Mouse (Mus musculus): ENCODE results near the gene Ciao2a. TPM values are rescaled to one million over a fixed set of nuclear protein-coding genes. Genes with fewer than 3 reads are reported as not detected.

The Ciao2a gene
- total and polyA plus RNA-seq, 3 experiments: 30.0 to 270 (median 176) TPM

DNA sequence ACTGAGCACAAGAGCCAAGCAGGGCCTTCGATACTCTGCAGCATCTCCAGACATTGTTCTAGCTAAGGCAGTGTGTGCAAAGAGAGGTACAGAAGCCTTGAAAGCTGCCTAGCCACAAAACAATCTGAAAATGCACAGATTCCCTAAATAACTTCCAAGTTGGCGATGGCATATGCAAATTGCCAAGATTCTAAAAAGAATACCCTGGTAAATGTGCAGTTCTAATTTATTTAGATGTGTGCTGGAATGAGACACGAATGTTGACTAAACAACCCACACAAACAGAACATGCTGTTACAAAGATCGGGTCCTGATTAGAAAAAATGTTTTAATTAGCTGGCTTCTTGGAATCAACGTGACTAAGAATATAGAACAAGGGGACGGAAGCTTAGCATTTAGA, 23.7 kb upstream of the Ciao2a start:
- Histone ChIP-seq H3K4me1 (ENCODE audit: insufficient read depth, low read depth, low read length) (peaks cover 20% of the 10 kb centered on the region), H3K9me3 (replicated peaks) (no peaks in the 10 kb centered on the region), H3K27me3 (ENCODE audit: insufficient read depth, low read length) (no peaks in the 10 kb centered on the region), H3K36me3 (replicated peaks) (peaks cover 94% of the 10 kb centered on the region), H3K4me3 (ENCODE audit: low read depth, low read length) (no peak overlapping the region)
- no peak for DNase-seq (ENCODE audit: low spot score)
- TF ChIP-seq POLR2AphosphoS5 (IDR thresholded peaks at IDR 0.05; ENCODE audit: insufficient replicate concordance, low read depth, low read length) (no peak), GATA2 (IDR thresholded peaks at IDR 0.05; ENCODE audit: borderline replicate concordance, low read depth, low read length) (no peak), CTCF (IDR thresholded peaks at IDR 0.05; ENCODE audit: low read depth, low read length) (no peak), TAL1 (conservative IDR thresholded peaks at IDR 0.05; ENCODE audit: low read depth, low read length) (no peak), GATA1 (IDR thresholded peaks at IDR 0.05; ENCODE audit: borderline replicate concordance, low read length) (no peak)
- ATAC-seq (ENCODE audit: extremely low read depth, insufficient number of reproducible peaks, low FRiP score, poor library complexity, severe bottlenecking): no peak

DNA sequence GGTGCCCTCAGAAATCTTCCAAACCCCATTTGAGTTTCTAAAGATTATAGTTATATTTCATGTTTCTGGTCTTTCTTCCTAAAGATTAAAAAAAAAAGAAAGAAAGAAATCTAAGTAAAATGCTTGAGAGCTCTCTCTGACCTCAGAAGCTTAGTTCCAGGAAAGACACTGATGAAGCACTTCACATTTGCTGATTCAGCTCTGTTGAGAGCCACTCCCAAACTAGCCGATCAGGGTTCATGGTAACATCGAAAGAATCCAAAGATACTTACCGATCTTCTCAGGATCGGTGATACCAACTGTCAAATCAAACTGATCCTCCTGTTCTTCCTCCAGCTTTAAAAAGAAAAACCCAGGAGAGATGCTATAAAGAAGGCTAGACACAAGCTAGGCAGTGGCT, 21.8 kb upstream of the Ciao2a start:
- ATAC-seq (ENCODE audit: extremely low read depth, insufficient number of reproducible peaks, low FRiP score, poor library complexity, severe bottlenecking): no peak

DNA sequence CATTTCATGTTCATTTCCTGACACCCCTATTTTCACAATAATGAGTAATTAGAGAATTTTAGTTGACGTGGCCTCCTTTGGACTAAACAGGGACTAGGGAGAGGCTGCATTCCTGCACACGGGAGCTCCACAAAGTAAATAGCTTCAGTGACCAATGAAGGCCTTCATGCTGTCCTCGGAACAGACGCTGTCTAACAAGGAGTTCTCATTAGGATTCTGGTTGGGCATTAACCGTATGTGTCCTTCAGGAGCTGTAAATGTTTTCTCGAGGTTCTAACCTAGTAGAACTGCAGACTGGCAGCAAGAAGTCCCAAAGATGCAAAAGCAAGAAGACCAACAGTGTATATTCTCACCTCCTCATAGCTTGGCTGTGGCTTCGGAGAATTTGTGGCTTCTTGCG, 21.2 kb upstream of the Ciao2a start:
- no peak for TF ChIP-seq CTCF (IDR thresholded peaks at IDR 0.05; ENCODE audit: low read depth, low read length)
- no peak for TF ChIP-seq GATA1 (IDR thresholded peaks at IDR 0.05; ENCODE audit: borderline replicate concordance, low read length)
- no peak for TF ChIP-seq GATA2 (IDR thresholded peaks at IDR 0.05; ENCODE audit: borderline replicate concordance, low read depth, low read length)
- no peak for TF ChIP-seq TAL1 (conservative IDR thresholded peaks at IDR 0.05; ENCODE audit: low read depth, low read length)
- no peak for TF ChIP-seq POLR2AphosphoS5 (IDR thresholded peaks at IDR 0.05; ENCODE audit: insufficient replicate concordance, low read depth, low read length)
- no peaks in the 10 kb centered on the region for H3K9me3 ChIP-seq (replicated peaks)
- DNase-seq (ENCODE audit: low spot score) (no peak), ATAC-seq (ENCODE audit: extremely low read depth, insufficient number of reproducible peaks, low FRiP score, poor library complexity, severe bottlenecking) (no peak)
- peaks cover 20% of the 10 kb centered on the region for H3K4me1 ChIP-seq (ENCODE audit: insufficient read depth, low read depth, low read length)
- H3K27me3 ChIP-seq (ENCODE audit: insufficient read depth, low read length): no peaks in the 10 kb centered on the region
- H3K36me3 ChIP-seq (replicated peaks): peaks cover 95% of the 10 kb centered on the region
- H3K4me3 ChIP-seq (ENCODE audit: low read depth, low read length): no peak overlapping the region

More for the DNA sequence above, 21.8 kb upstream of the Ciao2a start:
- Histone ChIP-seq H3K4me1 (ENCODE audit: insufficient read depth, low read depth, low read length) (peaks cover 20% of the 10 kb centered on the region), H3K27me3 (ENCODE audit: insufficient read depth, low read length) (no peaks in the 10 kb centered on the region), H3K9me3 (replicated peaks) (no peaks in the 10 kb centered on the region), H3K4me3 (ENCODE audit: low read depth, low read length) (no peak overlapping the region), H3K36me3 (replicated peaks) (peaks cover 95% of the 10 kb centered on the region)
- no peak for DNase-seq (ENCODE audit: low spot score)
- TF ChIP-seq GATA1 (IDR thresholded peaks at IDR 0.05; ENCODE audit: borderline replicate concordance, low read length) (no peak), CTCF (IDR thresholded peaks at IDR 0.05; ENCODE audit: low read depth, low read length) (no peak), TAL1 (conservative IDR thresholded peaks at IDR 0.05; ENCODE audit: low read depth, low read length) (no peak), POLR2AphosphoS5 (IDR thresholded peaks at IDR 0.05; ENCODE audit: insufficient replicate concordance, low read depth, low read length) (no peak), GATA2 (IDR thresholded peaks at IDR 0.05; ENCODE audit: borderline replicate concordance, low read depth, low read length) (no peak)

DNA sequence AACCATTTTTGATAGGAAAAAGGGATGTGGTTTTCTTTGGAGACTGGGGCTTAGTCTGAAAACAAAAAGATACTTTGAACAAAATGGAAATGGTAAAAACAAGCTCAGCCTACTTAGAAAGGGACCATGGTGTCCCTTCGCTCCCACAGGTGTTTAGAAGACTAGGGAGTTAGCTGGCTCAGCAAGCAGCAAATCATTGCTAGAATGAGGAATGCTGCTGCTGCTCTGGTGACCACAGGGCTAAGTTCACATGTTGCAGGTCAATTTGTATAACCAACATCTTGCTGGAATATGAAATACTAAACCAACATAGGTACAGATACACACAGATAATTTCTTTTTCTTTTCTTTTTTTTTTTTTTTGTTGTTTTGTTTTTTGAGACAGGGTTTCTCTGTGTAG, 16.8 kb upstream of the Ciao2a start:
- Histone ChIP-seq H3K36me3 (replicated peaks) (peaks cover 89% of the 10 kb centered on the region), H3K9me3 (replicated peaks) (no peaks in the 10 kb centered on the region), H3K4me3 (ENCODE audit: low read depth, low read length) (no peak overlapping the region), H3K27me3 (ENCODE audit: insufficient read depth, low read length) (no peaks in the 10 kb centered on the region), H3K4me1 (ENCODE audit: insufficient read depth, low read depth, low read length) (peaks cover 14% of the 10 kb centered on the region)
- DNase-seq (ENCODE audit: low spot score) (no peak), ATAC-seq (ENCODE audit: extremely low read depth, insufficient number of reproducible peaks, low FRiP score, poor library complexity, severe bottlenecking) (no peak)
- TF ChIP-seq GATA1 (IDR thresholded peaks at IDR 0.05; ENCODE audit: borderline replicate concordance, low read length): no peak
- TF ChIP-seq TAL1 (conservative IDR thresholded peaks at IDR 0.05; ENCODE audit: low read depth, low read length): no peak
- no peak for TF ChIP-seq GATA2 (IDR thresholded peaks at IDR 0.05; ENCODE audit: borderline replicate concordance, low read depth, low read length)
- no peak for TF ChIP-seq POLR2AphosphoS5 (IDR thresholded peaks at IDR 0.05; ENCODE audit: insufficient replicate concordance, low read depth, low read length)
- TF ChIP-seq CTCF (IDR thresholded peaks at IDR 0.05; ENCODE audit: low read depth, low read length): no peak

DNA sequence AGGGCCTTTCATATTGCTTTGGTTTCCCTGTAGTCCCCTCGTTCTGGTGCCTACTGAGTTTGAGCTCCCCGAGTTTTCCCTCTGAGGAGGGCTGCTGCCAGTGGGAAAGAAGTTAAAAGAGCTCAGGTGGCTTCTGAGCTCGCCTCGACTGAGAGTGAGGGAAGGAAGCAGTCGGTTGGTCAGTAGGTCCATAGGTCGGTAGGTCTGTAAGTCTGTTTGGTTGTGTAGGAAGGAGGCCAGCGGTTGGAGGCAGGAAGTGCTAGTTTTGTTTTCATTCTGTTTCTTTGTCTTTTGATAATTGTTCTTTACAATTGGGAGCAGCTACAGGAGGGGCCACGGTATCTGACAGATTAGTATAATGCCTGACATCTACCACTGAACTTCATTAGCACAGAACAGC, 16.3 kb upstream of the Ciao2a start:
- H3K4me3 ChIP-seq (ENCODE audit: low read depth, low read length): no peak overlapping the region
- DNase-seq (ENCODE audit: low spot score): no peak
- H3K27me3 ChIP-seq (ENCODE audit: insufficient read depth, low read length): no peaks in the 10 kb centered on the region
- no peak for TF ChIP-seq CTCF (IDR thresholded peaks at IDR 0.05; ENCODE audit: low read depth, low read length)
- TF ChIP-seq GATA1 (IDR thresholded peaks at IDR 0.05; ENCODE audit: borderline replicate concordance, low read length): no peak
- TF ChIP-seq TAL1 (conservative IDR thresholded peaks at IDR 0.05; ENCODE audit: low read depth, low read length): no peak
- no peak for TF ChIP-seq POLR2AphosphoS5 (IDR thresholded peaks at IDR 0.05; ENCODE audit: insufficient replicate concordance, low read depth, low read length)
- TF ChIP-seq GATA2 (IDR thresholded peaks at IDR 0.05; ENCODE audit: borderline replicate concordance, low read depth, low read length): no peak
- peaks cover 11% of the 10 kb centered on the region for H3K4me1 ChIP-seq (ENCODE audit: insufficient read depth, low read depth, low read length)
- no peak for ATAC-seq (ENCODE audit: extremely low read depth, insufficient number of reproducible peaks, low FRiP score, poor library complexity, severe bottlenecking)
- H3K36me3 ChIP-seq (replicated peaks): peaks cover 89% of the 10 kb centered on the region
- H3K9me3 ChIP-seq (replicated peaks): no peaks in the 10 kb centered on the region

DNA sequence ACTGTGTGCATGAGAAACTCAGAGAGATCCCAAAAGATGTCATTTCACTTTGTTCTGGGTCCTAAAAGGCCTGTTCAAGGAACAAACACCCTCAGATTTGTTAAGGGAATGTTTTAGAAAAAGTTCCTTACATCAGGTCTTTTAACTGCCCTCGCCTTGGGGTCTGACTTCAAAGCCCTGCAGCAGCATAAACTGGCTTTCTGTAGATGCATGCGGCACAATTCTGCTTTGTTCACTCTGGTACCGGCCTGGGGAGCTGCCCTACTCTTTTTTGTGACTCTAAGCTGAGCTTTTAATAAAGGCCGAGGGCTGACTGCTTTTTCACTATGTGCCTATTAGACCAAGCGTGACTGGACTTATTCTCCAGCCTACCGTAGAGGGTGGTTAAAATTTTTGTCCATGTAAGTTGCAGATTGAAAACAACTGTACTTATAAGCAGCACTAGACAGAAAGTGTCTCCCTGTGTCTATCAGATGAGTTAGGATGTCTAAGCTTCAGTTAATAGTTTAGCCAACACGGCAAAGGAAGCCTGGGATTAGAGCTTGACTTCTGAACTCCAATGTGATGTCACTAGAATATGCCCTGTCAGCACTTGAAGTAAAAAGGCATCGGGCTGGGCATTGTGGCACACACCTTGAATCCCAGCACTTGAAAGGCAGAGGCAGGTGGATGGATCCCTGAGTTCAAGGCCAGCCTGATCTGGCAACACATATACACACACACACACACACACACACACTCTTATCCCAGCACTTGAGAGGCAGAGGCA, 15.6 kb upstream of the Ciao2a start:
- no peak for ATAC-seq (ENCODE audit: extremely low read depth, insufficient number of reproducible peaks, low FRiP score, poor library complexity, severe bottlenecking)
- Histone ChIP-seq H3K36me3 (replicated peaks) (peaks cover 88% of the 10 kb centered on the region), H3K4me1 (ENCODE audit: insufficient read depth, low read depth, low read length) (peaks cover 7% of the 10 kb centered on the region), H3K27me3 (ENCODE audit: insufficient read depth, low read length) (no peaks in the 10 kb centered on the region), H3K4me3 (ENCODE audit: low read depth, low read length) (no peak overlapping the region), H3K9me3 (replicated peaks) (no peaks in the 10 kb centered on the region)
- DNase-seq (ENCODE audit: low spot score): no peak
- TF ChIP-seq TAL1 (conservative IDR thresholded peaks at IDR 0.05; ENCODE audit: low read depth, low read length): no peak
- no peak for TF ChIP-seq GATA1 (IDR thresholded peaks at IDR 0.05; ENCODE audit: borderline replicate concordance, low read length)
- no peak for TF ChIP-seq CTCF (IDR thresholded peaks at IDR 0.05; ENCODE audit: low read depth, low read length)
- no peak for TF ChIP-seq GATA2 (IDR thresholded peaks at IDR 0.05; ENCODE audit: borderline replicate concordance, low read depth, low read length)
- TF ChIP-seq POLR2AphosphoS5 (IDR thresholded peaks at IDR 0.05; ENCODE audit: insufficient replicate concordance, low read depth, low read length): no peak

Data from G1E (cell line).